17 mouse cellular contexts compared by ENCODE assay signal in the genomic region with DNA sequence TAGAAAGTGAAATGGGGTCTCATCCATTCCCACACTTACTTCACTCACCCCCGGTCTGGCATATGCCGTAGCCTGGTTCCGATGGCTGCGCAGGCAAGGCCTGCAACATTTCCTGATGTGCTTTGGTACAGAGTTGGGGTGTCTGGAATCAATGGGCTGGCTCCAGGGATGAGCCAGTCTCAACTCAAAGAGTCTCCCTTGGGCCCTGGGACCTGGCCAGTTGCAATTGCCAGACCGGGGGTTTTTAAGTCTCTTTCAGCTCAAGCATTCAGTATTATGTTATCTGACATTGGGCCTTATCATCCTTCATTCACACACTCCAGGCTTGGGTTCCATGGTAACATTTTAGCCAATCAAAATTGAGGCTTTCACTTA. TPM values are rescaled to one million over a fixed set of nuclear protein-coding genes. Genes with fewer than 3 reads are reported as not detected.
DNase-seq lines count a peak whose midpoint lies in the region; ATAC-seq lines count a peak whose summit lies in the region.
"Had no signal": no experiment of that assay in that cellular context is flagged by ENCODE, and none has a peak within 500 bp of the region (broad histone marks: within the 10 kb centered on the region; RNA-seq: fewer than 3 reads in every experiment).

No protein-coding gene starts in this region.

- no peak overlapping the region; the same call in 1 of the 2 replicates for H3K4me2 ChIP-seq in heart, embryonic 11.5 days
- no peak overlapping the region for H3K4me2 ChIP-seq in midbrain, embryonic 13.5 days (replicated peaks)
- no peak overlapping the region for H3K4me2 ChIP-seq in midbrain, embryonic 16.5 days (ENCODE audit: low read length)
- H3K4me2 ChIP-seq: embryonic facial prominence, embryonic 13.5 days; forebrain, embryonic 12.5 days; hindbrain, embryonic 14.5 days; intestine, embryonic 15.5 days had no signal

- ATAC-seq in heart, embryonic 11.5 days (replicated peaks; ENCODE audit: insufficient number of reproducible peaks, low FRiP score, low TSS enrichment): no peak
- 0 out of 2 replicates have a peak, but pooled peaks have one; percentile 40 for ATAC-seq in midbrain, embryonic 13.5 days
- ATAC-seq in midbrain, embryonic 16.5 days: no peak
- ATAC-seq: forebrain, embryonic 16.5 days; intestine, embryonic 15.5 days had no signal

- H3K9ac ChIP-seq in heart, embryonic 11.5 days (ENCODE audit: low read depth, low read length): no peak overlapping the region
- no peak overlapping the region for H3K9ac ChIP-seq in midbrain, embryonic 13.5 days (replicated peaks)
- H3K9ac ChIP-seq in midbrain, embryonic 16.5 days (ENCODE audit: low read depth, low read length): no peak overlapping the region
- H3K9ac ChIP-seq: embryonic facial prominence, embryonic 13.5 days; forebrain, embryonic 12.5 days; hindbrain, embryonic 14.5 days; intestine, embryonic 15.5 days had no signal

- no peaks in the 10 kb centered on the region; the same call in 1 of the 2 replicates for H3K4me1 ChIP-seq in heart, embryonic 10.5 days
- H3K4me1 ChIP-seq in heart, embryonic 11.5 days (ENCODE audit: control insufficient read depth, insufficient read depth, low read length): peaks cover 2% of the 10 kb centered on the region; the same call in 1 of the 2 replicates
- H3K4me1 ChIP-seq in midbrain, embryonic 13.5 days (replicated peaks): no peaks in the 10 kb centered on the region
- no peaks in the 10 kb centered on the region for H3K4me1 ChIP-seq in midbrain, embryonic 16.5 days (ENCODE audit: control insufficient read depth, insufficient read depth, low read length)
- H3K4me1 ChIP-seq in embryonic facial prominence, embryonic 10.5 days: no peaks in the 10 kb centered on the region
- H3K4me1 ChIP-seq: embryonic facial prominence, embryonic 13.5 days; forebrain, embryonic 12.5 days; intestine, embryonic 15.5 days had no signal

- H3K27me3 ChIP-seq in heart, embryonic 10.5 days (ENCODE audit: insufficient read depth, poor library complexity, severe bottlenecking): no peaks in the 10 kb centered on the region
- no peaks in the 10 kb centered on the region for H3K27me3 ChIP-seq in heart, embryonic 11.5 days (ENCODE audit: control insufficient read depth, insufficient read depth, low read length)
- no peaks in the 10 kb centered on the region for H3K27me3 ChIP-seq in midbrain, embryonic 13.5 days
- H3K27me3 ChIP-seq in midbrain, embryonic 16.5 days (ENCODE audit: control insufficient read depth, insufficient read depth, low read depth, low read length): no peaks in the 10 kb centered on the region
- no peaks in the 10 kb centered on the region for H3K27me3 ChIP-seq in embryonic facial prominence, embryonic 10.5 days (replicated peaks; ENCODE audit: low read depth, poor library complexity, severe bottlenecking)
- H3K27me3 ChIP-seq: embryonic facial prominence, embryonic 13.5 days; forebrain, embryonic 12.5 days; intestine, embryonic 15.5 days had no signal

- H3K27ac ChIP-seq in heart, embryonic 10.5 days: no peak overlapping the region
- H3K27ac ChIP-seq in heart, embryonic 11.5 days (ENCODE audit: low read depth, low read length): no peak overlapping the region
- no peak overlapping the region for H3K27ac ChIP-seq in midbrain, embryonic 13.5 days
- no peak overlapping the region for H3K27ac ChIP-seq in midbrain, embryonic 16.5 days (ENCODE audit: low read length)
- no peak overlapping the region for H3K27ac ChIP-seq in embryonic facial prominence, embryonic 10.5 days (replicated peaks)
- H3K27ac ChIP-seq: embryonic facial prominence, embryonic 13.5 days; forebrain, embryonic 12.5 days; hindbrain, embryonic 10.5 days; hindbrain, embryonic 14.5 days; intestine, embryonic 15.5 days had no signal

- DNase-seq in heart, embryonic 10.5 days (ENCODE audit: low spot score): peak; percentile 68
- peak; percentile 2 for DNase-seq in ovary, postnatal 14 days (ENCODE audit: low spot score)
- peak; percentile 50 for DNase-seq in testis, postnatal 10 days (ENCODE audit: low spot score)
- DNase-seq in embryonic facial prominence, embryonic 10.5 days (ENCODE audit: low spot score): no peak
- DNase-seq: cerebellum, adult 11-12 months; cerebellum, adult 9-10 months had no signal

- no peaks in the 10 kb centered on the region for H3K9me3 ChIP-seq in heart, embryonic 10.5 days
- H3K9me3 ChIP-seq in heart, embryonic 11.5 days (replicated peaks; ENCODE audit: control insufficient read depth, low read length): no peaks in the 10 kb centered on the region
- no peaks in the 10 kb centered on the region for H3K9me3 ChIP-seq in midbrain, embryonic 13.5 days
- H3K9me3 ChIP-seq in midbrain, embryonic 16.5 days (replicated peaks; ENCODE audit: control insufficient read depth, low read length, poor library complexity, severe bottlenecking): no peaks in the 10 kb centered on the region
- H3K9me3 ChIP-seq in embryonic facial prominence, embryonic 10.5 days: no peaks in the 10 kb centered on the region
- H3K9me3 ChIP-seq: embryonic facial prominence, embryonic 13.5 days; forebrain, embryonic 12.5 days; hindbrain, embryonic 10.5 days; intestine, embryonic 15.5 days had no signal

- no peaks in the 10 kb centered on the region for H3K36me3 ChIP-seq in heart, embryonic 10.5 days
- no peaks in the 10 kb centered on the region for H3K36me3 ChIP-seq in heart, embryonic 11.5 days (ENCODE audit: control insufficient read depth, insufficient read depth, low read length)
- H3K36me3 ChIP-seq in midbrain, embryonic 13.5 days: no peaks in the 10 kb centered on the region
- H3K36me3 ChIP-seq in midbrain, embryonic 16.5 days (ENCODE audit: control insufficient read depth, insufficient read depth, low read length): no peaks in the 10 kb centered on the region
- H3K36me3 ChIP-seq in embryonic facial prominence, embryonic 10.5 days (replicated peaks): no peaks in the 10 kb centered on the region
- H3K36me3 ChIP-seq: embryonic facial prominence, embryonic 13.5 days; forebrain, embryonic 12.5 days; hindbrain, embryonic 10.5 days; intestine, embryonic 15.5 days had no signal

- no peak overlapping the region for H3K4me3 ChIP-seq in heart, embryonic 10.5 days
- no peak overlapping the region for H3K4me3 ChIP-seq in heart, embryonic 11.5 days (ENCODE audit: low read depth, low read length)
- H3K4me3 ChIP-seq in midbrain, embryonic 13.5 days (replicated peaks): no peak overlapping the region
- H3K4me3 ChIP-seq in midbrain, embryonic 16.5 days (ENCODE audit: low read depth, low read length): no peak overlapping the region
- no peak overlapping the region for H3K4me3 ChIP-seq in embryonic facial prominence, embryonic 10.5 days
- H3K4me3 ChIP-seq: embryonic facial prominence, embryonic 13.5 days; forebrain, embryonic 12.5 days; hindbrain, embryonic 10.5 days; intestine, embryonic 15.5 days had no signal

- 83% methylated on average over 5 of the region's 5 CpGs for WGBS in heart, embryonic 10.5 days
- WGBS in heart, embryonic 11.5 days (ENCODE audit: insufficient replicate concordance): 76% methylated on average over 5 of the region's 5 CpGs
- 87% methylated on average over 5 of the region's 5 CpGs for WGBS in midbrain, embryonic 13.5 days
- 88% methylated on average over 5 of the region's 5 CpGs for WGBS in midbrain, embryonic 16.5 days
- WGBS in embryonic facial prominence, embryonic 10.5 days: 93% methylated on average over 5 of the region's 5 CpGs

RNA-seq across cellular contexts. Expression of gene Gm10220, which starts 44.6 kb away (rescaled TPM):
- polyA plus RNA-seq in heart, embryonic 10.5 days (2016; fragmentation: Nextera tagmentation; extraction: Ambion mirVana): not detected in 2 replicates
- not detected in 2 replicates for polyA plus RNA-seq in heart, embryonic 11.5 days (2014; fragmentation: Nextera tagmentation; extraction: Ambion mirVana)
- 0.16 TPM in 1 of 2 replicates, not detected in the other for polyA plus RNA-seq in midbrain, embryonic 13.5 days (2015; fragmentation: Nextera tagmentation; extraction: Ambion mirVana)
- 0.14 and 0.22 TPM in 2 replicates for polyA plus RNA-seq in midbrain, embryonic 16.5 days (2015; fragmentation: Nextera tagmentation; extraction: Ambion mirVana)
- polyA plus RNA-seq in embryonic facial prominence, embryonic 10.5 days (2016; fragmentation: Nextera tagmentation; extraction: Ambion mirVana): 0.06 TPM in 1 of 2 replicates, not detected in the other
- polyA plus RNA-seq: cortical plate, adult 2 months; forebrain, embryonic 12.5 days; forebrain, embryonic 16.5 days; frontal cortex, adult 2 months; hindbrain, embryonic 10.5 days; hindbrain, embryonic 14.5 days; intestine, embryonic 15.5 days had no signal
